Comparison of ENCODE assay signal across 21 mouse cellular contexts in the genomic region with DNA sequence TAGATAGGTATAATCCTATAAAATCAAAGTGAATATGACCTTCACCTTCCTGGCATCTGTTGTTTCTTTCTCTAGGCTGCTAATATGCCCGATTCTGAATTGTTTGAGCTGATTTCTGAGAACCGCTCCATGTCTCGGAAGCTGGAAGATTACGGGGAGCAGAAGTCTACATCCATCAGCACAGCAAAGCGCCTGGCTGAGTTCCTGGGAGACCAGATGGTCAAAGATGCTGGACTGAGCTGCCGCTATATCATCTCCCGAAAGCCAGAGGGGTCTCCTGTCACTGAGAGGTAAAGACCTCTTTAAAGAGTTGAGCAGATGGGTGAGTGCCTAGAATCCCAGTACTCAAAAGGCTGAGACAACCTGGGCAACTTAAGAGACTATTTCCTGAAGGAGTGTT. TPM values are rescaled to one million over a fixed set of nuclear protein-coding genes. Genes with fewer than 3 reads are reported as not detected.
DNase-seq lines count a peak whose midpoint lies in the region; ATAC-seq lines count a peak whose summit lies in the region.
"Had no signal": no experiment of that assay in that cellular context is flagged by ENCODE, and none has a peak within 500 bp of the region (broad histone marks: within the 10 kb centered on the region; RNA-seq: fewer than 3 reads in every experiment).

No protein-coding gene starts in this region.

- DNase-seq in cerebellum, adult 8-10 months, result peak; percentile 11
- DNase-seq in brain, adult 2 months (ENCODE audit: low read depth, low spot score), result peak; percentile 33
- peak; percentile 26 for DNase-seq in cerebellum, adult 9-10 months
- DNase-seq in cerebellum, postnatal 14 days, result peak; percentile 70 to 74
- DNase-seq in right cerebral cortex, postnatal 4 days, result no peak
- no peak for DNase-seq in layer of hippocampus, adult 9-10 months (ENCODE audit: low spot score)
- DNase-seq in layer of hippocampus, postnatal 10 days (ENCODE audit: low spot score in 2 of 2), result no peak
- DNase-seq: adrenal gland, adult 2 months; adrenal gland, postnatal 14 days; embryo, embryonic 11 days; gastrocnemius, postnatal 25 days; heart, adult 18-20 months; heart, postnatal 10 days; heart, postnatal 36 days; kidney, adult 11 months had no signal

- ATAC-seq in cerebellum, adult (ENCODE audit: insufficient number of reproducible peaks, low FRiP score, low TSS enrichment), result no peak
- ATAC-seq: CD4-positive, CD25-positive, alpha-beta regulatory T cell, adult 4 months; forebrain, embryonic 15.5 days had no signal

RNA-seq across cellular contexts. Expression of a gene that starts 22.8 kb away (rescaled TPM):
- 1 to 10 TPM; 4.8 to 7.6 TPM for total RNA-seq in layer of hippocampus, postnatal 10 days (2021)

RNA-seq across cellular contexts. Expression of a gene that starts 22.9 kb away (rescaled TPM):
- 1 to 10 TPM; 8.5 to 9.5 TPM for total RNA-seq in layer of hippocampus, postnatal 10 days (2021)

RNA-seq across cellular contexts. Expression of a gene that starts 34.2 kb away (rescaled TPM):
- total RNA-seq in layer of hippocampus, postnatal 10 days (2021), result 1 to 10 TPM; 2.4 to 2.9 TPM
- total RNA-seq: gastrocnemius, adult 8-10 months; gastrocnemius, postnatal 25 days; heart, adult 18-20 months; heart, postnatal 10 days; heart, postnatal 36 days had no signal

RNA-seq across cellular contexts. Expression of a gene that starts 35.7 kb away (rescaled TPM):
- not detected for total RNA-seq in layer of hippocampus, postnatal 10 days (2021)
- total RNA-seq: adrenal gland, adult 2 months; adrenal gland, postnatal 14 days; adrenal gland, postnatal 4 days; gastrocnemius, adult 8-10 months; gastrocnemius, postnatal 25 days; heart, adult 18-20 months; heart, postnatal 10 days; heart, postnatal 36 days; MEL had no signal

RNA-seq across cellular contexts. Expression of a gene that starts 39.1 kb away (rescaled TPM):
- 10 to 100 TPM; 66.2 to 73.7 TPM for total RNA-seq in layer of hippocampus, postnatal 10 days (2021)

Comparison
In these comparisons a context has a peak if more than half of its experiments do, and no peak if none do; other contexts are left out.
1. DNase-seq: peak in cerebellum, adult 8-10 months (single experiment), brain, adult 2 months (single experiment), cerebellum, adult 9-10 months (single experiment) and cerebellum, postnatal 14 days (2 of 2); none in right cerebral cortex, postnatal 4 days (single experiment), layer of hippocampus, adult 9-10 months (single experiment) and layer of hippocampus, postnatal 10 days (0 of 2).